Mouse (Mus musculus) frontal cortex, adult (tissue): Measurements from ENCODE around the gene Gpr157.
"Not testable (repeated sequence)": the region's sequence is repeated elsewhere in the genome, so short reads cannot be mapped to it uniquely, and the experiment has no call there.

Source experiments
- ATAC-seq: cut with Nextera tagmentation; 2 replicates; pipeline ENCODE4 v1.9.2; 2017; ENCODE audit warnings: mild to moderate bottlenecking, moderate library complexity, mixed read lengths; ENCODE audit not compliant: low TSS enrichment

The Gpr157 gene

GRCm38 (mm10) chr4:150087161-150087889, at the start of gene Gpr157:
Gpr157 (plus strand) TSS chr4:150087365.
- ATAC-seq, result peak; percentile 98

GRCm38 (mm10) chr4:150038533-150038932, 48.6 kb upstream of the Gpr157 start:
- no peak for ATAC-seq

GRCm38 (mm10) chr4:150040003-150040581, 47.1 kb upstream of the Gpr157 start:
- ATAC-seq, result no peak

- ATAC-seq, result not testable (repeated sequence)
Measured at GRCm38 (mm10) chr4:150040856-150041255, 46.3 kb upstream of the Gpr157 start.

- ATAC-seq, result no peak
Measured at GRCm38 (mm10) chr4:150041346-150042110, 45.6 kb upstream of the Gpr157 start.

GRCm38 (mm10) chr4:150043591-150043990, 43.6 kb upstream of the Gpr157 start:
- ATAC-seq, result no peak

- ATAC-seq, result no peak
Measured at GRCm38 (mm10) chr4:150048038-150048437, 39.1 kb upstream of the Gpr157 start.

- ATAC-seq, result no peak
Measured at GRCm38 (mm10) chr4:150048478-150049156, 38.5 kb upstream of the Gpr157 start.

- no peak for ATAC-seq
Measured at GRCm38 (mm10) chr4:150049157-150049513, 38.0 kb upstream of the Gpr157 start.

GRCm38 (mm10) chr4:150049564-150050226, 37.5 kb upstream of the Gpr157 start:
- no peak for ATAC-seq

GRCm38 (mm10) chr4:150051514-150051913, 35.7 kb upstream of the Gpr157 start:
- no peak for ATAC-seq

GRCm38 (mm10) chr4:150052380-150052779, 34.8 kb upstream of the Gpr157 start:
- ATAC-seq, result no peak

GRCm38 (mm10) chr4:150056171-150056570, 31.0 kb upstream of the Gpr157 start:
- ATAC-seq, result no peak

GRCm38 (mm10) chr4:150057722-150058121, 29.4 kb upstream of the Gpr157 start:
- ATAC-seq, result no peak

- ATAC-seq, result no peak
Measured at GRCm38 (mm10) chr4:150059841-150060468, 27.2 kb upstream of the Gpr157 start.

GRCm38 (mm10) chr4:150060469-150061170, 26.5 kb upstream of the Gpr157 start:
- ATAC-seq, result no peak

- no peak for ATAC-seq
Measured at GRCm38 (mm10) chr4:150061432-150062225, 25.5 kb upstream of the Gpr157 start.

GRCm38 (mm10) chr4:150066706-150067323, 20.4 kb upstream of the Gpr157 start:
- no peak for ATAC-seq

- no peak for ATAC-seq
Measured at GRCm38 (mm10) chr4:150068216-150068615, 18.9 kb upstream of the Gpr157 start.
